Mouse (Mus musculus): ENCODE data around the gene Lypd3. TPM values are rescaled to one million over a fixed set of nuclear protein-coding genes. Genes with fewer than 3 reads are reported as not detected.
"Not testable (repeated sequence)": the region's sequence is repeated elsewhere in the genome, so short reads cannot be mapped to it uniquely, and the experiment has no call there.

Lypd3 gene
- polyA plus RNA-seq, 1 experiment from 2014 or later = 0.22 TPM

GRCm38 (mm10) chr7:24617763-24618162, 18.6 kb upstream of the Lypd3 start:
- Histone ChIP-seq H3K27me3 (peaks cover 19% of the 10 kb centered on the region), H3K4me1 (replicated peaks) (peaks cover under 1% of the 10 kb centered on the region), H3K4me2 (no peak overlapping the region), H3K9ac (no peak overlapping the region), H3K27ac (replicated peaks) (no peak overlapping the region), H3K4me3 (no peak overlapping the region), H3K9me3 (no peaks in the 10 kb centered on the region), H3K36me3 (no peaks in the 10 kb centered on the region)
- ATAC-seq (ENCODE audit: low read depth) = no peak
- WGBS = 82% methylated on average over 8 of the region's 8 CpGs

- H3K9ac ChIP-seq; H3K4me3 ChIP-seq; H3K27ac ChIP-seq (replicated peaks); H3K4me1 ChIP-seq (replicated peaks); H3K9me3 ChIP-seq; H3K36me3 ChIP-seq; ATAC-seq (ENCODE audit: low read depth); H3K4me2 ChIP-seq: not testable (repeated sequence)
- H3K27me3 ChIP-seq = peaks cover 13% of the 10 kb centered on the region
- WGBS = 87% methylated on average over 8 of the region's 8 CpGs
These were observed 18.0 kb upstream of the Lypd3 start for GRCm38 (mm10) chr7:24618374-24618773.

GRCm38 (mm10) chr7:24619671-24620397, 16.5 kb upstream of the Lypd3 start:
- Histone ChIP-seq H3K36me3 (no peaks in the 10 kb centered on the region), H3K9ac (no peak overlapping the region), H3K4me1 (replicated peaks) (no peaks in the 10 kb centered on the region), H3K27ac (replicated peaks) (no peak overlapping the region), H3K4me3 (no peak overlapping the region), H3K9me3 (no peaks in the 10 kb centered on the region), H3K4me2 (no peak overlapping the region), H3K27me3 (0 out of 2 replicates have a peak, but pooled peaks cover 2% of the 10 kb centered on the region)
- ATAC-seq (ENCODE audit: low read depth) = no peak
- 52% methylated on average over 13 of the region's 13 CpGs for WGBS

- no peak for ATAC-seq (ENCODE audit: low read depth)
- H3K9ac ChIP-seq = no peak overlapping the region
- no peaks in the 10 kb centered on the region for H3K9me3 ChIP-seq
- H3K27ac ChIP-seq (replicated peaks) = no peak overlapping the region
- WGBS = 82% methylated on average over 3 of the region's 3 CpGs
- H3K4me3 ChIP-seq = no peak overlapping the region
- H3K4me2 ChIP-seq = no peak overlapping the region
- no peaks in the 10 kb centered on the region for H3K36me3 ChIP-seq
- 0 out of 2 replicates have a peak, but pooled peaks cover 2% of the 10 kb centered on the region for H3K27me3 ChIP-seq
- no peaks in the 10 kb centered on the region for H3K4me1 ChIP-seq (replicated peaks)
These were observed 15.2 kb upstream of the Lypd3 start for GRCm38 (mm10) chr7:24621193-24621592.

GRCm38 (mm10) chr7:24622967-24623366, 13.4 kb upstream of the Lypd3 start:
- no peaks in the 10 kb centered on the region for H3K9me3 ChIP-seq
- H3K36me3 ChIP-seq = no peaks in the 10 kb centered on the region
- H3K4me1 ChIP-seq (replicated peaks) = no peaks in the 10 kb centered on the region
- H3K4me2 ChIP-seq = no peak overlapping the region
- H3K27me3 ChIP-seq = 0 out of 2 replicates have a peak, but pooled peaks cover 5% of the 10 kb centered on the region
- H3K4me3 ChIP-seq = no peak overlapping the region
- 81% methylated on average over 6 of the region's 6 CpGs for WGBS
- no peak for ATAC-seq (ENCODE audit: low read depth)
- H3K27ac ChIP-seq (replicated peaks) = no peak overlapping the region
- H3K9ac ChIP-seq = no peak overlapping the region

GRCm38 (mm10) chr7:24628685-24629610, 7.4 kb upstream of the Lypd3 start:
- 7% methylated on average over 32 of the region's 33 CpGs for WGBS

GRCm38 (mm10) chr7:24629672-24630071, 6.7 kb upstream of the Lypd3 start:
- Histone ChIP-seq H3K4me2 (no peak overlapping the region), H3K27me3 (peaks cover 17% of the 10 kb centered on the region), H3K4me1 (replicated peaks) (peaks cover 7% of the 10 kb centered on the region), H3K36me3 (no peaks in the 10 kb centered on the region), H3K9ac (no peak overlapping the region), H3K27ac (replicated peaks) (no peak overlapping the region), H3K9me3 (no peaks in the 10 kb centered on the region), H3K4me3 (no peak overlapping the region)
- WGBS = 74% methylated on average over 4 of the region's 4 CpGs
- no peak for ATAC-seq (ENCODE audit: low read depth)

More at GRCm38 (mm10) chr7:24628685-24629610, 7.4 kb upstream of the Lypd3 start:
- peak; percentile 52; the same call in 1 of the 2 replicates for ATAC-seq (ENCODE audit: low read depth)
- Histone ChIP-seq H3K27me3 (peaks cover 10% of the 10 kb centered on the region; the same call in 1 of the 2 replicates), H3K9me3 (no peaks in the 10 kb centered on the region), H3K4me2 (peak overlapping the region; percentile 59), H3K4me1 (replicated peaks) (peaks cover 7% of the 10 kb centered on the region), H3K36me3 (no peaks in the 10 kb centered on the region), H3K27ac (replicated peaks) (no peak overlapping the region), H3K9ac (peak overlapping the region; percentile 60), H3K4me3 (peak overlapping the region; percentile 32)

- 67% methylated on average over 10 of the region's 10 CpGs for WGBS
These were observed 6.1 kb upstream of the Lypd3 start for GRCm38 (mm10) chr7:24630116-24630880.

GRCm38 (mm10) chr7:24637046-24637445, 696 bp downstream of the Lypd3 start:
- Histone ChIP-seq H3K4me2 (peak overlapping the region; percentile 34), H3K9me3 (no peaks in the 10 kb centered on the region), H3K4me3 (no peak overlapping the region), H3K27ac (replicated peaks) (no peak overlapping the region), H3K27me3 (peaks cover 79% of the 10 kb centered on the region), H3K4me1 (replicated peaks) (peaks cover 23% of the 10 kb centered on the region), H3K36me3 (no peaks in the 10 kb centered on the region), H3K9ac (no peak overlapping the region)
- ATAC-seq (ENCODE audit: low read depth) = no peak
- WGBS = under 1% methylated on average over 18 of the region's 18 CpGs

More at GRCm38 (mm10) chr7:24630116-24630880, 6.1 kb upstream of the Lypd3 start:
- Histone ChIP-seq H3K4me2 (no peak overlapping the region), H3K9me3 (no peaks in the 10 kb centered on the region), H3K27me3 (peaks cover 21% of the 10 kb centered on the region), H3K9ac (no peak overlapping the region), H3K4me3 (no peak overlapping the region), H3K4me1 (replicated peaks) (peaks cover 7% of the 10 kb centered on the region), H3K27ac (replicated peaks) (no peak overlapping the region), H3K36me3 (no peaks in the 10 kb centered on the region)
- ATAC-seq (ENCODE audit: low read depth) = no peak

GRCm38 (mm10) chr7:24638026-24638856, 1.9 kb downstream of the Lypd3 start:
- Histone ChIP-seq H3K4me1 (replicated peaks) (peaks cover 23% of the 10 kb centered on the region), H3K4me3 (peak overlapping the region; percentile 32), H3K9ac (0 out of 2 replicates have a peak overlapping the region, but pooled peaks have one; percentile 22), H3K4me2 (peak overlapping the region; percentile 61), H3K27me3 (peaks cover 89% of the 10 kb centered on the region), H3K27ac (replicated peaks) (no peak overlapping the region), H3K9me3 (no peaks in the 10 kb centered on the region), H3K36me3 (no peaks in the 10 kb centered on the region)
- 3% methylated on average over 35 of the region's 35 CpGs for WGBS
- ATAC-seq (ENCODE audit: low read depth) = no peak

- Histone ChIP-seq H3K36me3 (no peaks in the 10 kb centered on the region), H3K4me1 (replicated peaks) (peaks cover 23% of the 10 kb centered on the region), H3K4me2 (no peak overlapping the region), H3K9me3 (no peaks in the 10 kb centered on the region), H3K9ac (no peak overlapping the region), H3K4me3 (no peak overlapping the region), H3K27ac (replicated peaks) (no peak overlapping the region), H3K27me3 (peaks cover 74% of the 10 kb centered on the region)
- no peak for ATAC-seq (ENCODE audit: low read depth)
- WGBS = 67% methylated on average over 13 of the region's 13 CpGs
These were observed 4.1 kb downstream of the Lypd3 start for GRCm38 (mm10) chr7:24640450-24640849.

Data from neural tube, embryonic 13.5 days (tissue).